Mouse (Mus musculus) hindbrain, embryonic 12.5 days (tissue): ENCODE data around the gene Hnrnpa1. TPM values are rescaled to one million over a fixed set of nuclear protein-coding genes. Genes with fewer than 3 reads are reported as not detected.

Experiments
- microRNA counts: library from miRNA; unstranded; fragments of <30 nt; microRNA quantifications from one replicate; lab custom pipeline; 2017
- microRNA-seq: library from miRNA; unstranded; fragments of <30 nt; microRNA quantifications from one replicate; pipeline ENCODE4, GENCODE M21; 2017
- polyA plus RNA-seq: library from polyadenylated mRNA; unstranded; fragments of >200 nt; fragmentation: Nextera tagmentation; extraction: Ambion mirVana; gene quantifications from 2 replicates; pipeline ENCODE4 v1.2.1, GENCODE M21; 2016

The Hnrnpa1 gene
- polyA plus RNA-seq, 1 experiment from 2014 or later: 1,137 TPM

MicroRNA genes within 50 kb of the gene (microRNA counts, 519-probe panel; counts per million panel counts)
- 4,579 counts per million, percentile 87 among the panel's probes with 10 or more counts for microRNA mmu-miR-148b (lab: Ali Mortazavi, UCI)

Small RNA genes within 50 kb of the gene (microRNA-seq; reads per million reads assigned to microRNA genes)
- 285 reads per million, percentile 61 among the genes with 10 or more reads in this experiment for gene Mir148b

Other genes starting within 250 kb of the Hnrnpa1 start
- gene Hoxc8, start 249.8 kb upstream of the Hnrnpa1 start, polyA plus RNA-seq: not detected in 2 replicates
- gene Hoxc6, start 242.2 kb upstream of the Hnrnpa1 start, polyA plus RNA-seq: 2.1 and 2.3 TPM in 2 replicates
- 34.5 and 59.6 TPM in 2 replicates for gene Hoxc4, start 221.5 kb upstream of the Hnrnpa1 start, polyA plus RNA-seq
- gene Smug1, start 73.3 kb upstream of the Hnrnpa1 start, polyA plus RNA-seq: 31.3 and 34.4 TPM in 2 replicates
- 188 and 190 TPM in 2 replicates for gene Cbx5, start 616 bp upstream of the Hnrnpa1 start, polyA plus RNA-seq
- 5.1 and 5.4 TPM in 2 replicates for gene Nfe2, start 18.0 kb downstream of the Hnrnpa1 start, polyA plus RNA-seq
- gene Copz1, start 32.3 kb downstream of the Hnrnpa1 start, polyA plus RNA-seq: 235 and 247 TPM in 2 replicates
- 0.36 and 0.51 TPM in 2 replicates for gene Gpr84, start 70.2 kb downstream of the Hnrnpa1 start, polyA plus RNA-seq
- 20.5 and 23.8 TPM in 2 replicates for gene Zfp385a, start 99.7 kb downstream of the Hnrnpa1 start, polyA plus RNA-seq
- 26.8 and 27.0 TPM in 2 replicates for gene Itga5, start 126.3 kb downstream of the Hnrnpa1 start, polyA plus RNA-seq
- gene Gtsf1, start 190.0 kb downstream of the Hnrnpa1 start, polyA plus RNA-seq: not detected in 2 replicates
- gene Gtsf2, start 208.0 kb downstream of the Hnrnpa1 start, polyA plus RNA-seq: not detected in 2 replicates
- gene Nckap1l, start 213.4 kb downstream of the Hnrnpa1 start, polyA plus RNA-seq: 2.1 TPM in 2 replicates